Mouse (Mus musculus) G1E (cell line): Measurements from ENCODE around the gene Ccr10. TPM values are rescaled to one million over a fixed set of nuclear protein-coding genes. Genes with fewer than 3 reads are reported as not detected.

ENCODE experiments used
- ATAC-seq: 2 replicates; pipeline ENCODE4 v1.8.0; 2016; ENCODE audit warnings: mild to moderate bottlenecking; ENCODE audit not compliant: insufficient number of reproducible peaks, poor library complexity, low FRiP score, severe bottlenecking; ENCODE audit errors: extremely low read depth
- DNase-seq: peaks from one replicate; pipeline ENCODE4 v3.0.0; 2012; ENCODE audit warnings: low spot score
- H3K27me3 ChIP-seq: 2 replicates; pipeline ENCODE4 v1.6.1; 2012; ENCODE audit warnings: mild to moderate bottlenecking, low read length, inconsistent platforms; ENCODE audit not compliant: insufficient read depth
- H3K36me3 ChIP-seq: replicated peaks from 2 replicates; pipeline ENCODE3; 2012; ENCODE audit warnings: mild to moderate bottlenecking, inconsistent platforms
- H3K4me1 ChIP-seq: 2 replicates; pipeline ENCODE4 v1.6.1; 2012; ENCODE audit warnings: low read depth, low read length, inconsistent platforms, mixed read lengths; ENCODE audit not compliant: insufficient read depth
- H3K4me3 ChIP-seq: 2 replicates; pipeline ENCODE4 v1.5.1; 2012; ENCODE audit warnings: low read depth, mild to moderate bottlenecking, inconsistent platforms, low read length, moderate library complexity, mixed read lengths
- H3K9me3 ChIP-seq: replicated peaks from 2 replicates; pipeline ENCODE4 v1.6.1; 2012; ENCODE audit warnings: inconsistent platforms
- CTCF ChIP-seq: IDR thresholded peaks from 2 replicates; pipeline ENCODE4 v1.5.1; 2012; ENCODE audit warnings: low read depth, low read length, inconsistent platforms, mixed read lengths
- GATA1 ChIP-seq: IDR thresholded peaks from 2 replicates; pipeline ENCODE4 v1.6.1; 2012; ENCODE audit warnings: borderline replicate concordance, low read length, inconsistent platforms, mixed read lengths
- GATA2 ChIP-seq: IDR thresholded peaks from 2 replicates; pipeline ENCODE4 v1.6.1; 2012; ENCODE audit warnings: low read depth, low read length, inconsistent platforms, borderline replicate concordance
- POLR2AphosphoS5 ChIP-seq: IDR thresholded peaks from 2 replicates; pipeline ENCODE4 v1.6.1; 2012; ENCODE audit warnings: low read depth, low read length, inconsistent platforms; ENCODE audit not compliant: insufficient replicate concordance
- TAL1 ChIP-seq: conservative IDR thresholded peaks from 2 replicates; pipeline ENCODE4 v1.6.1; 2012; ENCODE audit warnings: low read depth, low read length, inconsistent platforms, mixed read lengths
- polyA plus RNA-seq: library from polyadenylated mRNA; stranded (reverse); fragments of >175 nt; gene quantifications from 2 replicates; pipeline ENCODE4 v1.2.3, GENCODE M21; 2012
- total RNA-seq, 2 experiments: library from RNA; stranded (forward) in 1 of 2; stranded (reverse) in 1 of 2; fragments of 200-1000 nt in 1 of 2; fragments of >200 nt in 1 of 2; fragmentation: Nextera tagmentation in 1 of 2; gene quantifications; 2 replicates each; pipeline ENCODE4 v1.2.3; 2014 to 2017

The Ccr10 gene
- total and polyA plus RNA-seq, 3 experiments = not detected

DNA sequence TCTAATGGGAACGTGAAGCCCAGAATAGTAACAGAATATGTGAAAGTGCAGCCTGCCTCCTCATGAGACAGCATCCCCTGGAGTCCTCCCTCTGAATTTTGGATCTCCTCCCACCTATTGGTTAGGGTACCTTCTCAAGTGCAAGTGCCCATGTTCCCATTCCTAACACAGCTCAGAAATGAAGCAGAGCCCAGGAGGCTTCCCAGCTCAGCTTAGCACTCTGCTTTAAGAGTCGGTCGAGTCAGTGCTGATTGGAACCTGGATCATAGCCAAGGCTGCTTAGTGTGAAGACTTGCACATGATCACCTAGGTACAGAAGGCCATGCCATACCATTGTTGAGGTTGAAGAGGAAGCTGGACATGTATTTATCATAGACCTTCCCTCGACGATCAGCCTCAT lies 18.9 kb upstream of the Ccr10 start:
- TF ChIP-seq POLR2AphosphoS5 = no peak
- TF ChIP-seq TAL1 = no peak
- no peak for TF ChIP-seq GATA1
- no peak for TF ChIP-seq GATA2
- no peak for TF ChIP-seq CTCF
- no peak overlapping the region for H3K4me3 ChIP-seq
- H3K36me3 ChIP-seq = peaks cover 75% of the 10 kb centered on the region
- no peaks in the 10 kb centered on the region for H3K9me3 ChIP-seq
- ATAC-seq = no peak
- H3K4me1 ChIP-seq = peaks cover 29% of the 10 kb centered on the region
- DNase-seq = no peak
- no peaks in the 10 kb centered on the region for H3K27me3 ChIP-seq

DNA sequence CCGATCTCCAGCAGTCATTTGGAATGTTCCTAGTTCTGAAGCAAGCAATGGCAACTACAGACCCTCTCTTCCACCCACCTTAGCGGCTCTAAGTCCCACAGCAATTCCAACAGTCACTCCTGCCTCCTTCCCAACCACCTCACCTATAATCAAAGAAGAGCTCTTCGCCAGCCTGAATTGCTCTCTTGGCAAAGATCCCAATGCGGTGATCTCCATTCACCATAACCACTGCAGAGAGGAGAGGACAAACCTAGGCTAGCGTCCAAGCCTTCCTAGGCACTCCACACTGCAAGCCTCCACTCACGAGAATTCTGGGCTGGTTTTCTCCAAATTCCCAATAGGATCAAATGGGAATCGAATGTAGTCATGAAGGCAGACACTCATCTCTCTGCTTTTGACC lies 17.8 kb upstream of the Ccr10 start:
- H3K27me3 ChIP-seq = no peaks in the 10 kb centered on the region
- TF ChIP-seq POLR2AphosphoS5 (no peak), TAL1 (no peak), CTCF (no peak), GATA2 (no peak)
- DNase-seq (no peak), ATAC-seq (no peak)
- H3K9me3 ChIP-seq = no peaks in the 10 kb centered on the region
- H3K4me3 ChIP-seq = no peak overlapping the region
- peaks cover 39% of the 10 kb centered on the region for H3K4me1 ChIP-seq
- H3K36me3 ChIP-seq = peaks cover 67% of the 10 kb centered on the region

DNA sequence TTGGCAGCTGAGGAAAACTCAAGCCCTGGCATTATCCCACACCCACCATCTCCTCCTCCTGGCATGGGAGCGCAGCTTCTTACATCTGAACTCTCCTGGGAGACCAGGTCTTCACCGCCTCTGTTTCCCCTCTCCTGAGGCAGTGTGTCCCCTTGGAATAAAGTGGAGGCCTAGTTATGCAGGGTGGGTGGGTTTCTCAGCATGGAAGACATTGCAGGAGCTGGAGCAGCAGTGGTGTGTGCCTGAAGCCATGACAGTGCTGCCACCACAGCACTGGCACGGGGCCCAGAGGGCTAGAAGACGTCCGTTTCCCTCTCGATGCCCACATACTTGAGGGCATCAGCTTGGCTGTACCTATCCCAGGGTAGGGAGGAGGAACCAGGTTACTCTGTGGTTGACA lies 17.4 kb upstream of the Ccr10 start:
- TF ChIP-seq POLR2AphosphoS5 (no peak), CTCF (no peak), TAL1 (no peak), GATA2 (no peak), GATA1 (no peak)
- no peak for ATAC-seq
- Histone ChIP-seq H3K27me3 (no peaks in the 10 kb centered on the region), H3K36me3 (peaks cover 63% of the 10 kb centered on the region), H3K9me3 (no peaks in the 10 kb centered on the region), H3K4me3 (no peak overlapping the region), H3K4me1 (peaks cover 41% of the 10 kb centered on the region)
- DNase-seq = no peak

DNA sequence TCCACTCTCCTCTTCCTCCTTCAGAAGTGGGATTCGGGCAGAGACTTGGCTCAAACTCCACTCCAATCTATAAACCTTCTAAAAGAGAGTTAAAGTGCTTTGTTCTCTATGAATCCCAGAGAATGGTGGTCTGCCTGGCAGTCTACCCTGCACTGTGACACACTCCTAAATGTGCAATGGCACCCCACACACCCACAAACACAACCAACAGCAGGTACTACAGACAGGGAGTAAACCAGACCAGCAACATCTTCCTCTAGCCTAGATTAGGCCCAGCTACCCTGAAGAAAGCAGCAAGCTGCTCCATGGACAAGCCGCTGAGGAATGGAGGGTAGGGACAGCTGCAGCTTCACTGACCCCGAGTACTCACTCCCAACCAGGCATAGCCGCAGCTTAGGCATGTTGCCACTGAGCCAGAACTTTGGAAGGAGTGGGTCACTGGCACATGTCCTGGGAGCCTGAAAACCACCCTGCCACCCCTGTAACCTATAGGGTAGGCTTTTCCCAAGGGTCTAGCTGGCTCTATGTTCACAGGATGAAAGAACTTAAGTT lies 16.8 kb upstream of the Ccr10 start:
- Histone ChIP-seq H3K36me3 (peaks cover 59% of the 10 kb centered on the region), H3K27me3 (no peaks in the 10 kb centered on the region), H3K9me3 (no peaks in the 10 kb centered on the region), H3K4me1 (peaks cover 41% of the 10 kb centered on the region), H3K4me3 (no peak overlapping the region)
- ATAC-seq = no peak
- DNase-seq = no peak
- TF ChIP-seq GATA1 (no peak), CTCF (no peak), GATA2 (no peak), POLR2AphosphoS5 (no peak), TAL1 (no peak)

DNA sequence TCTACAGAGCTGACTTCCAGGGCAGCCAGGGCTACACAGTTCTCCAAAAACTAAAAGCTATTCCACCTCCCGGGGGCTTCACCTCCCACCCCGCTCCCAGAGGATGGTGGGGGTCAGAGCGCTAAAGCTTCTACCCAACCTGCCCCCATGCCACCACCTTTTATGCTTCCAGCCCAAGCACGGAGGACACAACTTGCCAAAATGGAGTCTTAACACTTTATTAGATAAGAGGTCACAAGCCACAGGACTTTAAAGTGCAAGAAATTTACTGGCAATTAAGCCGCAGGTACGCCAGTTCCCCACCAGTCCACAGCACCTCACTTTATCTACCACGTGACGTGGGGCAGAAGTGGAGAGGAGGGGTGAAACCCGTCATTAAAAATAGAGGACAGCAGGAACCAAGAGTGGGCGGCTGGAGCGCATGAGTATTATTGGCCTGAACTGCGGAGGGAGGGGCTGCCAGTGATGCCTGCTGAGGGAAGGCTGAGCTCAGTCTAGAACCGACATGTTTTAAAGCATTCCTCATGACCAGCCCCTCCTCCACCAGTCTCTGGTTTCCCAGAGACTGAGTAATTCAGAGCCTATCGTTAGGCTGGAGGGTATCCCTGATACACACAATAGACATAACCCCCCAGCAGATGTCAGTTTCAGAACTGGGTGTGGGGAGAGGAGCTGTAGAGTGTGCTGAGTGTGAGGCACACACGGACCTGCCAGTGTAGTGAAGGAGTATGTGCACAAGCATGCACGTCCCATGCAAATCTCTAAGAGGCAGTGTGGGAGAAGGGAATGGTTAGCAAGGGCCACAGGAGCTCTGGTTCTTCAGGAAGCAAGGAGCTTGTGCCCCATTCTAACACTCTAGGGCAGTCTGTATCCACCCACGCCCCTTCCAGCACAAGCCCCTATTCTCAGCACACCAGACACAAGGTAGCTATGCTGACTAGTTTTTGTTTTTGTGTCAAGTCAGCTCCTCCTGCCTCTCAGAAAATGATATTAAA lies 16.0 kb upstream of the Ccr10 start:
- Histone ChIP-seq H3K36me3 (peaks cover 51% of the 10 kb centered on the region), H3K4me3 (no peak overlapping the region; the same call in 1 of the 2 replicates), H3K4me1 (peaks cover 41% of the 10 kb centered on the region), H3K9me3 (no peaks in the 10 kb centered on the region), H3K27me3 (no peaks in the 10 kb centered on the region)
- ATAC-seq (no peak), DNase-seq (no peak)
- TF ChIP-seq TAL1 = no peak
- TF ChIP-seq CTCF = no peak
- no peak for TF ChIP-seq GATA2
- TF ChIP-seq GATA1 = no peak
- TF ChIP-seq POLR2AphosphoS5 = no peak

DNA sequence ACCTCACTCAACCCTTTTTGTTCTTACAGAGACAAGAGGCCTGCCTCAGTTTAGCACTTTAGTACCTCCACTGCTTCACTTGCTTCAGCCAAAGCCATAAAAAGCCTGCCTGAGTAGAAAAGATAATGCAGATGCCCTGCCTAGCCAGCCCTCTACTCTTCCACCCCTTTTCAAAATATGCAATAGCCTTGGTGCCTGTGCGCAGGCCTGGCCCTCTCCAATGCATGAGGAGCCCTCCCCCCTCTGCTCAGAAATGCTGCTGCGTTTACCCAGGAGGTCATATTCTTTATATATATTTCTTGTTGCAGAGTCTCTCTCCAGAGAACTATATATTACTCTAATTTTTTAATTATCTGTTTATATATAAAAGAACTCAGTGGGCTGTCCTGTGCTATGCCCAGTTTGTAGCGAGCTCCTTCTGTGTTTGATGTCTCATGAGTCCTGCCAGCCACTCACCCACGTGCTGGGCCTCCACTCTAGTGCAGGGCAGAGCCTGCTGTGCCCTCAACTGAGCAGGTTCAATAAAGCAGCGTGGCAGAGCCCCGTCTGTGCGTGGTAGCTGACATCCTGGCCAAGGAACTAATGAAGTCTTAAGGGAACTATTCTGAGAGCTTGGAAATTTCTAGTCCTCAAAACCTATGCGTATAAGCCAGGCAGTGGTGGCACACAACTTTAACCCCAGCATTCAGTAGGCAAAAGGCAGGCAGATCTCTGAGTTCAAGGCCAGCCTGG lies 15.1 kb upstream of the Ccr10 start:
- Histone ChIP-seq H3K4me1 (peaks cover 37% of the 10 kb centered on the region), H3K9me3 (no peaks in the 10 kb centered on the region), H3K4me3 (no peak overlapping the region; the same call in 1 of the 2 replicates), H3K27me3 (no peaks in the 10 kb centered on the region), H3K36me3 (peaks cover 42% of the 10 kb centered on the region)
- no peak for TF ChIP-seq GATA2
- TF ChIP-seq TAL1 = no peak
- TF ChIP-seq POLR2AphosphoS5 = no peak
- no peak for TF ChIP-seq CTCF
- TF ChIP-seq GATA1 = no peak
- DNase-seq (peak; percentile 53), ATAC-seq (peak; percentile 42; the same call in 1 of the 2 replicates)
